Mouse (Mus musculus) v-Abl transformed pro-B cells (cell line): ENCODE data around the gene Kmt5b.

ENCODE experiments used
- in situ Hi-C, 2 experiments: fragments of 400-800 bp; cut with MboI; formaldehyde crosslinking; loops; one replicate each; pipeline ENCODE4 v1.15.1; 2025; ENCODE audit not compliant: unreplicated experiment in 2 of 2

Kmt5b gene

GRCm38 (mm10) chr19:3862713-3863112, 95.5 kb downstream of the Kmt5b start:
- in situ Hi-C loops, result no loop called here

DNA sequence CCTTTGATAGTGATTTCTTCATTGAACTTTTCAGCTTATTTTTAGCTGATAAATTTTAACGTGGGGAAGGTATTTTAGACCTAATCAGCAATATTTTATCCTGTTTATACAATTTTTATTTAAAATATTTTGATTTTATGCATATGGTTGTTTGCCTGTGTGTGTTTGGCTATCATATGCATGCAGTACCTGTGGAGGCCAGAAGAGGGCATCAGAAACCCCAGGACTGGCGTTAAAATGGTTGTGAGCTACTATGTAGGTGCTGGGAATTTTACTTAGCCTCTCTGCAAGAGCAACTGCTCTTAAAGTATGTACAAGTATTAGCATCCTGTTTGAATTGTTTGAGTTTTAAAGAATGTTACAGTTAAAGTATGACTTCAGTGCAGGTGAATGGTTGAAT, 97.7 kb downstream of the Kmt5b start:
- in situ Hi-C loops, result no loop called here
